In the genomic region with DNA sequence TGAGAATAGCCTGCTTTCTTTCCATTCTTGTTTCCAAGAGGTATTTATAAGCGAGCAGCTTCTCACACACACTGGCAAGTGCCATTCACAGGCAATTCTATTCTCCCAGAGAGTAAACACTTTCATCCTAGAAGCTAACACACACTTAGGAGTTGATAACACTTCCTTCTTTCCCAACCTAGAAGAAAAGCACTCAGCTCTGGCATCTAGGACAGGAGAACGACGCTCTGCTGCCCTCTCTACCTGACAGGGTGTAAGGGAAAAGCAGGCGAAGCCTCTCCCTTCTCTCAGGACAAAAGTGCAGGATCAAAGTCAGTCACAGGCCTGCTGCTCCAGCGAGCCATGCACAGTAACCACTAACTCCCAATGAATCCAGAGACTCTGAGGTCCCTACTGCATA, we compare ENCODE assay signal across 16 mouse cellular contexts. TPM values are rescaled to one million over a fixed set of nuclear protein-coding genes. Genes with fewer than 3 reads are reported as not detected.
"Had no signal": no experiment of that assay in that cellular context is flagged by ENCODE, and none has a peak within 500 bp of the region (broad histone marks: within the 10 kb centered on the region; RNA-seq: fewer than 3 reads in every experiment).

No protein-coding gene starts in this region.

- ATAC-seq: liver, embryonic 12.5 days; midbrain, embryonic 16.5 days had no signal

- DNase-seq: kidney, adult 18-20 months; kidney, postnatal 10 days; kidney, postnatal 4 days; layer of hippocampus, postnatal 36 days; right cerebral cortex, postnatal 14 days; thymus, postnatal 4 days had no signal

- H3K4me1 ChIP-seq: limb, embryonic 15.5 days; liver, embryonic 12.5 days; midbrain, embryonic 12.5 days; stomach, embryonic 15.5 days had no signal

- H3K9me3 ChIP-seq: limb, embryonic 15.5 days; liver, embryonic 12.5 days; midbrain, embryonic 12.5 days; stomach, embryonic 15.5 days had no signal

- H3K9ac ChIP-seq: limb, embryonic 15.5 days; liver, embryonic 12.5 days; midbrain, embryonic 12.5 days; stomach, embryonic 15.5 days had no signal

- H3K27me3 ChIP-seq: limb, embryonic 15.5 days; liver, embryonic 12.5 days; midbrain, embryonic 12.5 days; stomach, embryonic 15.5 days had no signal

- H3K27ac ChIP-seq: limb, embryonic 15.5 days; liver, embryonic 12.5 days; midbrain, embryonic 12.5 days; stomach, embryonic 15.5 days had no signal

- H3K36me3 ChIP-seq: stomach, embryonic 15.5 days had no signal

- H3K4me2 ChIP-seq: limb, embryonic 15.5 days; liver, embryonic 12.5 days; midbrain, embryonic 12.5 days; stomach, embryonic 15.5 days had no signal

- H3K4me3 ChIP-seq: limb, embryonic 15.5 days; liver, embryonic 12.5 days; midbrain, embryonic 12.5 days; stomach, embryonic 15.5 days had no signal

RNA-seq across cellular contexts. Expression of a gene that starts 55.5 kb away (rescaled TPM):
- polyA plus RNA-seq: kidney, embryonic 14.5 days; liver, embryonic 12.5 days; liver, embryonic 16.5 days; midbrain, embryonic 12.5 days; midbrain, embryonic 16.5 days; neural tube, embryonic 14.5 days; spleen, adult 2 months; thymus, postnatal 0 days had no signal
